Comparison of ENCODE assay signal across 23 mouse cellular contexts in genomic region chr2:102873194-102873593, GRCm38 (mm10). TPM values are rescaled to one million over a fixed set of nuclear protein-coding genes. Genes with fewer than 3 reads are reported as not detected.
DNase-seq lines count a peak whose midpoint lies in the region; ATAC-seq and TF ChIP-seq lines count a peak whose summit lies in the region.
"Had no signal": no experiment of that assay in that cellular context is flagged by ENCODE, and none has a peak within 500 bp of the region (broad histone marks: within the 10 kb centered on the region; RNA-seq: fewer than 3 reads in every experiment).

No protein-coding gene starts in this region.

- ATAC-seq in embryonic facial prominence, embryonic 14.5 days (ENCODE audit: low read depth): no peak
- ATAC-seq in midbrain, postnatal 0 days (ENCODE audit: low FRiP score): no peak
- ATAC-seq in midbrain, embryonic 13.5 days: no peak
- ATAC-seq: intestine, embryonic 15.5 days had no signal

- no peak for TF ChIP-seq CTCF in midbrain, postnatal 0 days (IDR thresholded peaks at IDR 0.05)
- no peak for TF ChIP-seq CTCF in brain, embryonic 14.5 days (IDR thresholded peaks at IDR 0.05; ENCODE audit: borderline replicate concordance, extremely low read depth, insufficient read depth, insufficient read length)
- no peak for TF ChIP-seq CTCF in thymus, adult 2 months (IDR thresholded peaks at IDR 0.05; ENCODE audit: borderline replicate concordance, control insufficient read depth, extremely low read depth, insufficient read depth, low read length, poor library complexity)

- no peak overlapping the region for H3K27ac ChIP-seq in embryonic facial prominence, embryonic 14.5 days (replicated peaks; ENCODE audit: low read depth, low read length)
- no peak overlapping the region for H3K27ac ChIP-seq in embryonic facial prominence, embryonic 10.5 days (replicated peaks)
- H3K27ac ChIP-seq in midbrain, postnatal 0 days (ENCODE audit: low read depth, low read length): no peak overlapping the region
- no peak overlapping the region for H3K27ac ChIP-seq in midbrain, embryonic 13.5 days
- H3K27ac ChIP-seq in thymus, adult 2 months (ENCODE audit: control insufficient read depth, insufficient read depth, low read length): no peak overlapping the region
- H3K27ac ChIP-seq: forebrain, embryonic 12.5 days; hindbrain, embryonic 10.5 days; intestine, embryonic 15.5 days; layer of hippocampus, adult 2 months; macrophage had no signal

- peak; percentile 27 for DNase-seq in embryonic facial prominence, embryonic 14.5 days (ENCODE audit: low spot score)
- no peak for DNase-seq in embryonic facial prominence, embryonic 10.5 days (ENCODE audit: low spot score)
- DNase-seq in midbrain, postnatal 0 days (ENCODE audit: low spot score): peak; percentile 31
- peak; percentile 42 for DNase-seq in brain, embryonic 14.5 days (ENCODE audit: low read depth)
- no peak for DNase-seq in thymus, adult 2 months
- no peak for DNase-seq in layer of hippocampus, postnatal 25 days (ENCODE audit: extremely low spot score in 1 of 2, low spot score in 1 of 2)
- DNase-seq: adrenal gland, postnatal 10 days; cerebellum, adult 8-10 months; kidney, adult 8-10 months; kidney, postnatal 14 days; layer of hippocampus, postnatal 36 days; liver; right cerebral cortex, postnatal 25 days; thymus, postnatal 36 days had no signal

- TF ChIP-seq POLR2A in brain, embryonic 14.5 days (IDR thresholded peaks at IDR 0.05; ENCODE audit: borderline replicate concordance, extremely low read depth, insufficient read depth, insufficient read length, poor library complexity, severe bottlenecking): no peak
- no peak for TF ChIP-seq POLR2A in myocyte (IDR thresholded peaks at IDR 0.05; ENCODE audit: insufficient read length, low read depth)
- TF ChIP-seq POLR2A in thymus, adult 2 months (IDR thresholded peaks at IDR 0.05; ENCODE audit: control insufficient read depth, extremely low read depth, insufficient read depth, low read length, poor library complexity): no peak

- H3K4me1 ChIP-seq in embryonic facial prominence, embryonic 14.5 days (ENCODE audit: control insufficient read depth, insufficient read depth, low read length): no peaks in the 10 kb centered on the region
- peaks cover 20% of the 10 kb centered on the region for H3K4me1 ChIP-seq in embryonic facial prominence, embryonic 10.5 days
- no peaks in the 10 kb centered on the region for H3K4me1 ChIP-seq in midbrain, postnatal 0 days (ENCODE audit: insufficient read depth, low read length)
- H3K4me1 ChIP-seq in midbrain, embryonic 13.5 days (replicated peaks): 0 out of 2 replicates have a peak, but pooled peaks cover 8% of the 10 kb centered on the region
- H3K4me1 ChIP-seq in thymus, adult 2 months (replicated peaks; ENCODE audit: control insufficient read depth, insufficient read depth, low read length): peaks cover 28% of the 10 kb centered on the region
- H3K4me1 ChIP-seq: intestine, embryonic 15.5 days had no signal

- H3K9me3 ChIP-seq in embryonic facial prominence, embryonic 14.5 days (ENCODE audit: control insufficient read depth, low read length): no peaks in the 10 kb centered on the region
- no peaks in the 10 kb centered on the region for H3K9me3 ChIP-seq in embryonic facial prominence, embryonic 10.5 days
- H3K9me3 ChIP-seq in midbrain, postnatal 0 days (ENCODE audit: low read length): no peaks in the 10 kb centered on the region
- no peaks in the 10 kb centered on the region for H3K9me3 ChIP-seq in midbrain, embryonic 13.5 days
- H3K9me3 ChIP-seq: forebrain, embryonic 12.5 days; hindbrain, embryonic 10.5 days; intestine, embryonic 15.5 days had no signal

- no peak overlapping the region for H3K4me3 ChIP-seq in embryonic facial prominence, embryonic 14.5 days (ENCODE audit: low read depth, low read length)
- no peak overlapping the region for H3K4me3 ChIP-seq in embryonic facial prominence, embryonic 10.5 days
- H3K4me3 ChIP-seq in midbrain, postnatal 0 days (ENCODE audit: low read depth, low read length): no peak overlapping the region
- no peak overlapping the region for H3K4me3 ChIP-seq in midbrain, embryonic 13.5 days (replicated peaks)
- H3K4me3 ChIP-seq in myocyte: no peak overlapping the region
- H3K4me3 ChIP-seq in thymus, adult 2 months (ENCODE audit: control insufficient read depth, insufficient read depth, low read length): no peak overlapping the region
- H3K4me3 ChIP-seq: forebrain, embryonic 12.5 days; hindbrain, embryonic 10.5 days; intestine, embryonic 15.5 days; layer of hippocampus, adult 2 months had no signal

- no peaks in the 10 kb centered on the region for H3K27me3 ChIP-seq in embryonic facial prominence, embryonic 14.5 days (replicated peaks; ENCODE audit: control insufficient read depth, insufficient read depth, low read length)
- H3K27me3 ChIP-seq in embryonic facial prominence, embryonic 10.5 days (replicated peaks; ENCODE audit: low read depth, poor library complexity, severe bottlenecking): no peaks in the 10 kb centered on the region
- H3K27me3 ChIP-seq in midbrain, postnatal 0 days (ENCODE audit: insufficient read depth, low read length): no peaks in the 10 kb centered on the region
- no peaks in the 10 kb centered on the region for H3K27me3 ChIP-seq in midbrain, embryonic 13.5 days
- no peaks in the 10 kb centered on the region for H3K27me3 ChIP-seq in myocyte (ENCODE audit: control insufficient read depth, insufficient read depth, insufficient read length)
- no peaks in the 10 kb centered on the region for H3K27me3 ChIP-seq in thymus, adult 2 months (ENCODE audit: control insufficient read depth, insufficient read depth, low read length)
- H3K27me3 ChIP-seq: forebrain, embryonic 12.5 days; intestine, embryonic 15.5 days had no signal

- H3K36me3 ChIP-seq in embryonic facial prominence, embryonic 14.5 days (ENCODE audit: control insufficient read depth, insufficient read depth, low read length): no peaks in the 10 kb centered on the region
- H3K36me3 ChIP-seq in embryonic facial prominence, embryonic 10.5 days (replicated peaks): no peaks in the 10 kb centered on the region
- no peaks in the 10 kb centered on the region for H3K36me3 ChIP-seq in midbrain, postnatal 0 days (ENCODE audit: insufficient read depth, low read length)
- no peaks in the 10 kb centered on the region for H3K36me3 ChIP-seq in midbrain, embryonic 13.5 days
- H3K36me3 ChIP-seq in myocyte (ENCODE audit: control insufficient read depth, insufficient read depth): peaks cover 13% of the 10 kb centered on the region
- no peaks in the 10 kb centered on the region for H3K36me3 ChIP-seq in thymus, adult 2 months (ENCODE audit: control insufficient read depth, insufficient read depth, low read length)
- H3K36me3 ChIP-seq: forebrain, embryonic 12.5 days; hindbrain, embryonic 10.5 days; intestine, embryonic 15.5 days had no signal

- no peak overlapping the region for H3K9ac ChIP-seq in embryonic facial prominence, embryonic 14.5 days (ENCODE audit: low read depth, low read length)
- no peak overlapping the region for H3K9ac ChIP-seq in midbrain, postnatal 0 days (replicated peaks; ENCODE audit: low read length, poor library complexity, severe bottlenecking)
- no peak overlapping the region for H3K9ac ChIP-seq in midbrain, embryonic 13.5 days (replicated peaks)
- H3K9ac ChIP-seq: forebrain, embryonic 12.5 days; intestine, embryonic 15.5 days had no signal

- no peak overlapping the region for H3ac ChIP-seq in myocyte (ENCODE audit: control insufficient read depth, insufficient read length)

- WGBS in embryonic facial prominence, embryonic 14.5 days: 88% methylated on average over 4 of the region's 4 CpGs
- WGBS in embryonic facial prominence, embryonic 10.5 days: 93% methylated on average over 4 of the region's 4 CpGs
- WGBS in midbrain, postnatal 0 days: 88% methylated on average over 4 of the region's 4 CpGs
- WGBS in midbrain, embryonic 13.5 days: 93% methylated on average over 4 of the region's 4 CpGs
- WGBS in thymus, adult 2 months: 99% methylated on average over 4 of the region's 4 CpGs

- peaks cover 99% of the 10 kb centered on the region for H3K79me2 ChIP-seq in myocyte (ENCODE audit: control insufficient read depth, insufficient read depth)

- H3K4me2 ChIP-seq in embryonic facial prominence, embryonic 14.5 days (ENCODE audit: low read depth, low read length): no peak overlapping the region
- no peak overlapping the region for H3K4me2 ChIP-seq in midbrain, postnatal 0 days (ENCODE audit: low read depth, low read length, poor library complexity, severe bottlenecking)
- H3K4me2 ChIP-seq in midbrain, embryonic 13.5 days (replicated peaks): no peak overlapping the region
- H3K4me2 ChIP-seq in myocyte (ENCODE audit: low read depth): peak overlapping the region; percentile 65
- H3K4me2 ChIP-seq: forebrain, embryonic 12.5 days; heart, embryonic 11.5 days; intestine, embryonic 15.5 days; midbrain, embryonic 11.5 days had no signal

TF ChIP-seq in myocyte, 11 proteins besides CTCF, POLR2A, EP300 and RAD21:
- TF ChIP-seq SRF (IDR thresholded peaks at IDR 0.05; ENCODE audit: control insufficient read depth, insufficient read length, low read depth) (no peak), MAX (IDR thresholded peaks at IDR 0.05; ENCODE audit: low read depth) (no peak), MYOD1 (IDR thresholded peaks at IDR 0.05; ENCODE audit: control insufficient read depth in 1 of 3, insufficient read length in 2 of 3, low read depth in 2 of 3) (no peak), CEBPB (IDR thresholded peaks at IDR 0.05; ENCODE audit: insufficient read depth, poor library complexity, severe bottlenecking) (no peak), MYOG (IDR thresholded peaks at IDR 0.05; ENCODE audit: control insufficient read depth in 1 of 3, insufficient read depth in 1 of 3, insufficient read length in 2 of 3, low read depth in 2 of 3) (no peak), TCF3 (IDR thresholded peaks at IDR 0.05; ENCODE audit: insufficient read length, low read depth) (no peak), REST (IDR thresholded peaks at IDR 0.05; ENCODE audit: insufficient read depth, insufficient read length) (no peak), POLR2AphosphoS2 (IDR thresholded peaks at IDR 0.05; ENCODE audit: insufficient read length, low read depth) (no peak)

RNA-seq across cellular contexts. Expression of gene Cd44, which starts 28.3 kb away (rescaled TPM):
- polyA plus RNA-seq in embryonic facial prominence, embryonic 14.5 days (2014; fragmentation: Nextera tagmentation; extraction: Ambion mirVana): 49.8 and 57.3 TPM in 2 replicates
- polyA plus RNA-seq in embryonic facial prominence, embryonic 10.5 days (2016; fragmentation: Nextera tagmentation; extraction: Ambion mirVana): 2.2 and 2.5 TPM in 2 replicates
- total RNA-seq in midbrain, postnatal 0 days (2014; rRNA removed): 5.4 and 6.2 TPM in 2 replicates
- 2.9 and 3.4 TPM in 2 replicates for polyA plus RNA-seq in midbrain, postnatal 0 days (2015; fragmentation: Nextera tagmentation; extraction: Ambion mirVana)
- polyA plus RNA-seq in midbrain, embryonic 13.5 days (2015; fragmentation: Nextera tagmentation; extraction: Ambion mirVana): 1.5 and 2.1 TPM in 2 replicates
- polyA plus RNA-seq in brain, embryonic 14.5 days (2012; rRNA removed): 2.8 and 4.1 TPM in 2 replicates
- 77.1 TPM for polyA plus RNA-seq in myocyte (2012; fragmentation: generic; extraction: Trizol)
- 17.8 and 19.3 TPM in 2 replicates for polyA plus RNA-seq in thymus, adult 2 months (2012; rRNA removed)
- total RNA-seq in layer of hippocampus, postnatal 25 days (2021): 1 to 10 TPM; 3.7 to 4.0 TPM

Comparison
In these comparisons a context has a peak if more than half of its experiments do, and no peak if none do; other contexts are left out.
1. DNase-seq: peak in embryonic facial prominence, embryonic 14.5 days (single experiment), midbrain, postnatal 0 days (single experiment) and brain, embryonic 14.5 days (single experiment); none in embryonic facial prominence, embryonic 10.5 days (single experiment), thymus, adult 2 months (single experiment) and layer of hippocampus, postnatal 25 days (0 of 2).